Mouse (Mus musculus): ENCODE measurements around the gene Kifc1. TPM values are rescaled to one million over a fixed set of nuclear protein-coding genes. Genes with fewer than 3 reads are reported as not detected.

The Kifc1 gene
- total and polyA plus RNA-seq, 3 experiments = 16.0 to 41.2 (median 23.0) TPM

- Histone ChIP-seq H3K27ac (ENCODE audit: insufficient read depth, low read depth) (no peak overlapping the region), H3K27me3 (replicated peaks) (no peaks in the 10 kb centered on the region), H3K4me3 (replicated peaks in 1 of 3; ENCODE audit: low read depth in 2 of 3, low read length in 2 of 3, poor library complexity in 1 of 3) (no peak overlapping the region), H3K9ac (ENCODE audit: insufficient read depth, low read depth) (no peak overlapping the region), H3K4me1 (ENCODE audit: control insufficient read depth in 1 of 2, insufficient read depth in 2 of 2) (peaks cover 27 to 55% of the 10 kb centered on the region in 2 experiments), H3K9me3 (replicated peaks; ENCODE audit: low read length) (peaks cover 6% of the 10 kb centered on the region), H3K4me2 (ENCODE audit: insufficient read depth, low read depth, poor library complexity, severe bottlenecking) (peak overlapping the region; percentile 14), H3K36me3 (replicated peaks in 1 of 2; ENCODE audit: control insufficient read depth in 1 of 2, insufficient read depth in 1 of 2, low read length in 1 of 2) (peaks cover 49 to 61% of the 10 kb centered on the region in 2 experiments), H3K79me2 (replicated peaks; ENCODE audit: control insufficient read depth, extremely low read depth, insufficient read depth, poor library complexity, severe bottlenecking) (peaks cover 12% of the 10 kb centered on the region; the same call in 1 of the 2 replicates)
- DNase-seq (ENCODE audit: extremely low read depth) = no peak
- in situ Hi-C loops (cut with MboI; ENCODE audit: low pct_ligation_motif_present, low pct_unique_long_range_greater_than_20kb, low sequenced_read_pairs) (no loop called here), dilution Hi-C loops (cut with MboI; ENCODE audit: extremely low pct_ligation_motif_present, extremely low pct_unique_long_range_greater_than_20kb, low sequenced_read_pairs) (no loop called here)
- peak in 1 of 2 experiments; percentile 40; a peak in 2 of 4 replicates for TF ChIP-seq CTCF (conservative IDR thresholded peaks at IDR 0.05 in 1 of 2, IDR thresholded peaks at IDR 0.05 in 1 of 2; ENCODE audit: low read depth in 2 of 2, low read length in 2 of 2)
- TF ChIP-seq TBP (conservative IDR thresholded peaks at IDR 0.05; ENCODE audit: low read depth, low read length) = no peak
- no peak for TF ChIP-seq NELFE (IDR thresholded peaks at IDR 0.05; ENCODE audit: low read depth, low read length)
- TF ChIP-seq SMC3 (IDR thresholded peaks at IDR 0.05; ENCODE audit: low read depth, low read length) = peak; percentile 24
Observed at GRCm38 (mm10) chr17:33914969-33915391, 24.5 kb upstream of the Kifc1 start.

DNA sequence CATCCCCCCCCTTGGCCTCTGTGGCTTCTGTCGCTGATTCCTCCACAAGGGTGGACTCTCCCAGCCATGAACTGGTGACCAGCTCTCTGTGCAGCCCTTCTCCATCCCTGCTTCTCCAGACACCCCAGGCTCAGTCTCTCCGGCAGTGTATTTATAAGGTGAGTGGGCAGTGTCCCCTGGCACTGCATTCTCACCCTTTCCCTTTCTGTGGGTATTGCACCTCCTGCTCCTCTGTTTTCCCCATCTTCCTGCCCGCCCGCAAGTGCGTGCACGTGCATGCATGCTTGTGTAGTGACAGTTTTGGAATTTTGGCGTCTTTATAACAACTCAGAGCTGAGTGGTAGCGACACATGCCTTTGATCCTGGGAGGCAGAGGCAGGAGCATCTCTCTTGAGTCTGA is 23.4 kb upstream of the Kifc1 start:
- no peak for TF ChIP-seq JUND (conservative IDR thresholded peaks at IDR 0.05; ENCODE audit: low read depth, low read length)
- TF ChIP-seq GABPA (IDR thresholded peaks at IDR 0.05; ENCODE audit: insufficient replicate concordance, low read depth, low read length) = no peak
- no peak for TF ChIP-seq NELFE (IDR thresholded peaks at IDR 0.05; ENCODE audit: low read depth, low read length)
- no peak for TF ChIP-seq ZKSCAN1 (IDR thresholded peaks at IDR 0.05; ENCODE audit: borderline replicate concordance, low read depth, low read length)
- no peak for TF ChIP-seq ZC3H11A (IDR thresholded peaks at IDR 0.05; ENCODE audit: low read depth, low read length)
- no peak for TF ChIP-seq JUN (IDR thresholded peaks at IDR 0.05; ENCODE audit: insufficient read depth, low read depth, low read length)
- no peak for TF ChIP-seq MAZ (IDR thresholded peaks at IDR 0.05; ENCODE audit: low read depth, low read length)
- TF ChIP-seq USF2 (conservative IDR thresholded peaks at IDR 0.05; ENCODE audit: low read depth, low read length) = no peak
- TF ChIP-seq CTCF (conservative IDR thresholded peaks at IDR 0.05 in 1 of 2, IDR thresholded peaks at IDR 0.05 in 1 of 2; ENCODE audit: low read depth in 2 of 2, low read length in 2 of 2) = no peak
- TF ChIP-seq RAD21 (IDR thresholded peaks at IDR 0.05; ENCODE audit: low read depth, low read length) = no peak
- TF ChIP-seq USF1 (IDR thresholded peaks at IDR 0.05; ENCODE audit: low read depth, low read length) = no peak
- TF ChIP-seq ETS1 (conservative IDR thresholded peaks at IDR 0.05; ENCODE audit: low read depth, low read length) = no peak
- TF ChIP-seq TBP (conservative IDR thresholded peaks at IDR 0.05; ENCODE audit: low read depth, low read length) = no peak
- TF ChIP-seq NRF1 (IDR thresholded peaks at IDR 0.05; ENCODE audit: low read depth, low read length) = no peak
- no peak for TF ChIP-seq HCFC1 (IDR thresholded peaks at IDR 0.05; ENCODE audit: low read depth, low read length)
- no peak for TF ChIP-seq IRF4 (IDR thresholded peaks at IDR 0.05; ENCODE audit: low read depth, low read length)
- TF ChIP-seq POLR2AphosphoS2 (IDR thresholded peaks at IDR 0.05; ENCODE audit: low read depth, low read length) = no peak
- no peak for TF ChIP-seq ZMIZ1 (IDR thresholded peaks at IDR 0.05; ENCODE audit: low read depth, low read length)
- no peak for TF ChIP-seq PAX5 (IDR thresholded peaks at IDR 0.05; ENCODE audit: low read length)
- no peak for TF ChIP-seq E2F4 (IDR thresholded peaks at IDR 0.05; ENCODE audit: insufficient replicate concordance, low read depth, low read length)
- H3K9ac ChIP-seq (ENCODE audit: insufficient read depth, low read depth) = no peak overlapping the region
- H3K79me2 ChIP-seq (replicated peaks; ENCODE audit: control insufficient read depth, extremely low read depth, insufficient read depth, poor library complexity, severe bottlenecking) = peaks cover 12% of the 10 kb centered on the region; the same call in 1 of the 2 replicates
- no peak overlapping the region for H3K4me3 ChIP-seq (replicated peaks in 1 of 3; ENCODE audit: low read depth in 2 of 3, low read length in 2 of 3, poor library complexity in 1 of 3)
- H3K4me1 ChIP-seq (ENCODE audit: control insufficient read depth in 1 of 2, insufficient read depth in 2 of 2) = peaks cover 25 to 54% of the 10 kb centered on the region in 2 experiments
- H3K36me3 ChIP-seq (replicated peaks in 1 of 2; ENCODE audit: control insufficient read depth in 1 of 2, insufficient read depth in 1 of 2, low read length in 1 of 2) = peaks cover 49 to 61% of the 10 kb centered on the region in 2 experiments
- H3K9me3 ChIP-seq (replicated peaks; ENCODE audit: low read length) = peaks cover 6% of the 10 kb centered on the region
- H3K27me3 ChIP-seq (replicated peaks) = no peaks in the 10 kb centered on the region
- no peak overlapping the region for H3K27ac ChIP-seq (ENCODE audit: insufficient read depth, low read depth)
- dilution Hi-C loops (cut with MboI; ENCODE audit: extremely low pct_ligation_motif_present, extremely low pct_unique_long_range_greater_than_20kb, low sequenced_read_pairs) = no loop called here
- DNase-seq (ENCODE audit: extremely low read depth) = no peak
- H3K4me2 ChIP-seq (ENCODE audit: insufficient read depth, low read depth, poor library complexity, severe bottlenecking) = no peak overlapping the region
- in situ Hi-C loops (cut with MboI; ENCODE audit: low pct_ligation_motif_present, low pct_unique_long_range_greater_than_20kb, low sequenced_read_pairs) = no loop called here
